Mouse (Mus musculus) neural tube, postnatal 0 days (tissue): ENCODE measurements around the gene Trmt2a. TPM values are rescaled to one million over a fixed set of nuclear protein-coding genes. Genes with fewer than 3 reads are reported as not detected.

Experiments used
- microRNA counts: library from miRNA; unstranded; fragments of <30 nt; microRNA quantifications from one replicate; lab custom pipeline; 2015
- microRNA-seq: library from miRNA; unstranded; fragments of <30 nt; microRNA quantifications from one replicate; pipeline ENCODE4, GENCODE M21; 2016
- polyA plus RNA-seq: library from polyadenylated mRNA; unstranded; fragments of >200 nt; fragmentation: Nextera tagmentation; extraction: Ambion mirVana; gene quantifications from 2 replicates; pipeline ENCODE4 v1.2.1, GENCODE M21; 2015

Gene Trmt2a
- polyA plus RNA-seq = 66.8 and 70.8 TPM in 2 replicates

DNA sequence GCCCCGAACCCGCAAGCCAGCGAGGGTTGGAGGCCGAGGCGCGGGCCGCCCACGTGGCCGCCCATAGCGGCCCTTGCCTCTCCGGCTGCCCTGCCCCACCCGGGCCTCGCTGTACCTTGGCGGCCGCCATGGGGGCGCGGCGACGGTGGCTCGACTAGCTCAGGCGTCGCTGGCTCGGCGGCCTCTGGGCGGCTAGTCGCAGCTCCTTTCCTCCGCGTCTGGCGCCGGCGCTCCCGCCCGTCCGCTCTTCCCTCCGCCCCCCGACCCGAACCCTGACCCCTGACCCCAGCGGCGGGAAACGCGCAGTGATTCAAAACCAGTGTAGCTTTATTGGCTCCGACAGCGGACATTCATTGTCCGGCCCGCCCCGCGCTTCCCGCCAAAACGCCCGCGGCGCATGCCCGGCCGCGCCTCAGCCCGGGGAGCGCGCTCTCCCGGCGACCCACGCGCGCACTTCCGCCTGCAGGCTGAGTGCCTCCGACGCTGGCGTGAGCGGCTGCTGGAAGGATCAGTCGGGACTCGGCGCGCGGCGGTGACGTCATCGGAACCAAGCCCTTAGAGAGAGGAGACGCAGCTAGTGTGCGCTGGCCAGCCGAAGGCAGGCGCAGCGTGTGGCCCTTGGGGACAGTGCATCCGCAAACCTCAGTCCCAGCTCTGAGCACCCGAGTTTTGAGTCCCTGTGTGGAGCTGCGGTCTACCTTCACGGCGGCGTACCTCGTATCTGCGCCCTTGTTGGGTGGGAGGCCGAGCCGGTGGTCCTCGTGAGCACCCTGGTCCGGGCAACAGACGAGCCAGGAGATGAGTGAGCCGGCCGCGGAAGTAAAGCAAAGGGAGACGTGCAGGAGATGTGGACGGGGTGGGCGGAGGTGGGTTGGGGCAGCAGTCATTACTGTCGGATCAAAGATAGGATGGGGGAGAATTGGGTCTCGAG lies at the start of gene Trmt2a, which contains the start of gene Ranbp1:
Gene Trmt2a, plus strand, starts transcription at position 247 of the 931 bp plus-strand sequence.
Gene Ranbp1, minus strand, starts transcription at position 300 of the 931 bp plus-strand sequence.

GRCm38 (mm10) chr16:18217579-18217978 lies 30.9 kb upstream of the Trmt2a start, which contains the start of gene Ccdc188:
Gene Ccdc188 (plus strand): TSS chr16:18217879.

DNA sequence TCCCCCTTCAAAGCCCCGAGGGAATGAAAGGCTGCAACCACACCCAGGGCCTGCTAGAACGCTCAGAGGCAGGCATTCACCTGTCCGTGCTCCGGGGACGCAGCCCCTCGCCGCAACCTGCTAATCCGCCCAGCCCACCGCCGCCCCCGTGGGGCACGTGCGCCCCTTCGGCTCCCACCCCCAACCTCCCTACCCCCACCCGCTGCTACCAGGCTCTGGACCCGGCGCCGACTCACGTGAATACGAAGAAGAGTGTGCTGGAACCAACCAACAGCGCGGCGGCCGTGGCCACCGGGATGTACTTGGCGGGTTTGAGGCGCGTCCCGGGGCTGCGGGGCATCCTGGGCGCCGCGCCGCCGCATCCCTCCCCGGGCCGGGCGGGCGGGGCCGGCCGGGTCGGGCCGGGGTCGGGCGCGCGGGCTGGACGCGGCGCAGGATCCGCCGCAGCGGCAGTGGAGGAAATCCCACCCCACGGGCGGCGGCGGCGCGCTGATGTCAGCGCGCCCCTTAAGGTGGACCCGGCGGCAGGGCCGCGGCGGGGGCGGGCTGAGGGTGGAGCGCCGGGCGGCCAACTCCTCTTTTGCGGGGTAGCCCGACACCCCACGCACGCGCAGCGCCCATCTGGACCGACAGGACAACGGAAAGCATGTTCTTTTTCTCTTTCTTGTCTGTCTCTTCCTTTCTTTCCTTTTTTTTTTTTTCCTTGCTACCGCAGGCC lies 13.6 kb upstream of the Trmt2a start, which contains the start of gene Zdhhc8:
Gene Zdhhc8, minus strand, starts transcription at position 466 of the 718 bp plus-strand sequence.

DNA sequence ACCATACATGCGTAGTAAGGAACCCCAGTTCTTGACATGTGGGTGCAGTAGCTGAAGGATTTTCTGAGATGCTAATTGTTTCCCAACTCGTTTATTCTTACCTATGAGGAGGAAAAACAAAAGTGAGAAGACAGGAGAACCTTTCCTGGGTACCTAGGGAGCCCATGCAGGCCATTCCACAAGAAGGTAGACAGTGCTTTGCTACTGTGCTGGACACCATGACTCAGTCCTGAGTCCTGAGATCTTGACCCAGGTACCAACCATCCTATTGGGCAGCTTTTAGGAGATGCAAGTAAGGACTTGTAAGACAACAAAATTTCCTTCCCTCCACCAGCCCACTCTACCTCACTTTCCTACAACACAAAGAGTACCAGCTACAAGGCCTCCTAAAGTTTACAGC lies 9.7 kb downstream of the Trmt2a start, which contains the start of gene Gm49776:
Gene Gm49776, minus strand, starts transcription at position 101 of the 400 bp plus-strand sequence.

GRCm38 (mm10) chr16:18289067-18289588 lies 40.6 kb downstream of the Trmt2a start, which contains the start of gene Dgcr8:
Gene Dgcr8 (minus strand): TSS chr16:18289246.

MicroRNAs encoded within 50 kb of the gene (microRNA counts, 519-probe panel; counts per million panel counts)
- microRNA mmu-miR-1306 (lab: Ali Mortazavi, UCI) = 40.5 counts per million

Small RNA genes within 50 kb of the gene (microRNA-seq; reads per million reads assigned to microRNA genes)
- gene Gm24572 (not detected), gene Mir1306 (64.7 reads per million, percentile 37 among the genes with 10 or more reads in this experiment)

Other genes starting within 250 kb of the Trmt2a start
- gene Dgcr6, start 195.8 kb upstream of the Trmt2a start, polyA plus RNA-seq = 174 and 187 TPM in 2 replicates
- gene Prodh, start 158.5 kb upstream of the Trmt2a start, polyA plus RNA-seq = 9.1 and 10.6 TPM in 2 replicates
- 34.3 and 37.1 TPM in 2 replicates for gene Rtn4r, start 121.0 kb upstream of the Trmt2a start, polyA plus RNA-seq
- not detected in 2 replicates for gene Ccdc188, start 30.8 kb upstream of the Trmt2a start, polyA plus RNA-seq
- 16.5 and 18.8 TPM in 2 replicates for gene Zdhhc8, start 13.5 kb upstream of the Trmt2a start, polyA plus RNA-seq
- 359 and 380 TPM in 2 replicates for gene Ranbp1, start 53 bp downstream of the Trmt2a start, polyA plus RNA-seq
- gene Gm49776, start 9.6 kb downstream of the Trmt2a start, polyA plus RNA-seq = not detected in 2 replicates
- 14.6 and 20.6 TPM in 2 replicates for gene Dgcr8, start 40.6 kb downstream of the Trmt2a start, polyA plus RNA-seq
- 119 and 144 TPM in 2 replicates for gene Tango2, start 99.4 kb downstream of the Trmt2a start, polyA plus RNA-seq
- 52.7 and 66.9 TPM in 2 replicates for gene Arvcf, start 99.5 kb downstream of the Trmt2a start, polyA plus RNA-seq
- 36.3 and 36.8 TPM in 2 replicates for gene Txnrd2, start 177.7 kb downstream of the Trmt2a start, polyA plus RNA-seq
- gene Comt, start 178.2 kb downstream of the Trmt2a start, polyA plus RNA-seq = 116 and 122 TPM in 2 replicates